Mouse (Mus musculus): ENCODE results near the gene Syde2.

- TF ChIP-seq CTCF (IDR thresholded peaks at IDR 0.05; ENCODE audit: low read depth) (no peak), EP300 (IDR thresholded peaks at IDR 0.05; ENCODE audit: low read depth) (peak; percentile 50; the same call in 1 of the 2 replicates)
These were observed 43.3 kb upstream of the Syde2 start for GRCm38 (mm10) chr3:145944348-145944747.
